Mouse (Mus musculus) liver, adult 2 months (tissue): ENCODE results near the gene Bpi.

Experiments
- CTCF ChIP-seq: fragments of 200-500 bp; IDR thresholded peaks from 2 replicates; pipeline ENCODE4 v1.5.1; 2011; ENCODE audit warnings: low read depth, low read length, control low read depth
- POLR2A ChIP-seq: fragments of 200-500 bp; IDR thresholded peaks from 2 replicates; pipeline ENCODE4 v1.6.1; 2011; ENCODE audit warnings: low read length, control low read depth; ENCODE audit not compliant: insufficient read depth; ENCODE audit errors: extremely low read depth

DNA sequence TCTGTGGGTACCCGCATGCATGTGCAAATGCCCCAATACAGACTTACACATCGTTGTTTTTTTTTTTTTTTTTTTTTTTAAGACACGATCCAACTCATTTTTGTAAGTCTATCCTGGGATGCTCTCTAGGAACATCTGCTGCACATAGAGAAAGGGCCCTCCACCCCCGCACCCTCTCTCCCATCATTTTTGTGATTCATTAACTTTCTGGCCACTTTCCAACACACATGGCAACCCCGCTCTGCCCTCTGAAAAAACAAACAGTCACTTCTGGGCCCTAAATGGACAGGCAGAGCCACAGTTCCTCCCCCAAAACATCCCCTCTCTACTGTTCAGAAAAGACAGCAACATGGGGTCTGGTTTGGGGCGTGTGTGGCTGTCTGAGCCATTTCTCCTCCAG is 27.8 kb downstream of the Bpi start:
- TF ChIP-seq CTCF (no peak), POLR2A (no peak)
